Mouse (Mus musculus) midbrain, embryonic 11.5 days (tissue): ENCODE data around the gene Nrap. TPM values are rescaled to one million over a fixed set of nuclear protein-coding genes. Genes with fewer than 3 reads are reported as not detected.
A peak's percentile ranks its signal among the peaks of the same experiment; 100 is the strongest.

Source experiments
- ATAC-seq: fragments of 200-750 bp; cut with Nextera tagmentation; 2 replicates; pipeline ENCODE4 v1.8.0; 2017; ENCODE audit warnings: moderate TSS enrichment, moderate library complexity; ENCODE audit not compliant: low FRiP score
- DNase-seq: peaks from one replicate; pipeline ENCODE4 v3.0.0; 2015; ENCODE audit warnings: low spot score; ENCODE audit errors: missing footprints
- H3K27ac ChIP-seq: fragments of 300-500 bp; sonication (generic); 2 replicates; pipeline ENCODE4 v1.5.1; 2014; ENCODE audit warnings: low read depth, low read length
- H3K27me3 ChIP-seq: fragments of 300-500 bp; sonication (generic); 2 replicates; pipeline ENCODE4 v1.6.1; 2014; ENCODE audit warnings: mild to moderate bottlenecking, low read length, moderate library complexity, mixed read lengths; ENCODE audit not compliant: control insufficient read depth, insufficient read depth
- H3K36me3 ChIP-seq: fragments of 300-500 bp; sonication (generic); 2 replicates; pipeline ENCODE4 v1.6.1; 2014; ENCODE audit warnings: mild to moderate bottlenecking, low read length, moderate library complexity, mixed read lengths; ENCODE audit not compliant: control insufficient read depth, insufficient read depth
- H3K4me1 ChIP-seq: fragments of 300-500 bp; sonication (generic); 2 replicates; pipeline ENCODE4 v1.6.1; 2014; ENCODE audit warnings: low read length; ENCODE audit not compliant: control insufficient read depth, insufficient read depth
- H3K4me2 ChIP-seq: fragments of 300-500 bp; sonication (generic); 2 replicates; pipeline ENCODE4 v1.6.1; 2014; ENCODE audit warnings: mild to moderate bottlenecking, moderate library complexity
- H3K4me3 ChIP-seq: fragments of 300-500 bp; sonication (generic); 2 replicates; pipeline ENCODE4 v1.5.1; 2014; ENCODE audit warnings: low read depth, low read length
- H3K9ac ChIP-seq: fragments of 300-500 bp; sonication (generic); 2 replicates; pipeline ENCODE4 v1.6.1; 2014; ENCODE audit warnings: low read length
- H3K9me3 ChIP-seq: fragments of 300-500 bp; sonication (generic); 2 replicates; pipeline ENCODE4 v1.6.1; 2016; ENCODE audit warnings: low read length; ENCODE audit not compliant: control insufficient read depth
- WGBS: fragments of 180-500 bp; shearing (Covaris S2); extraction: QIAGEN DNeasy Blood & Tissue Kit; methylation state at CpG from one replicate; pipeline ENCODE4 v1.1.7; 2014; 5-methylcytosine and 5-hydroxymethylcytosine counted together
- polyA plus RNA-seq: library from polyadenylated mRNA; unstranded; fragments of >200 nt; fragmentation: Nextera tagmentation; extraction: Ambion mirVana; gene quantifications from 2 replicates; pipeline ENCODE4 v1.2.1, GENCODE M21; 2014

The Nrap gene
- polyA plus RNA-seq, 1 experiment from 2014 or later, result 0.16 TPM

GRCm38 (mm10) chr19:56342006-56342405 lies 47.8 kb downstream of the Nrap start:
- no peak overlapping the region for H3K4me2 ChIP-seq
- H3K36me3 ChIP-seq, result no peaks in the 10 kb centered on the region
- H3K4me3 ChIP-seq, result no peak overlapping the region
- no peaks in the 10 kb centered on the region for H3K9me3 ChIP-seq
- no peak overlapping the region for H3K27ac ChIP-seq
- H3K27me3 ChIP-seq, result no peaks in the 10 kb centered on the region; the same call in 1 of the 2 replicates
- WGBS, result 94% methylated on average over 8 of the region's 8 CpGs
- ATAC-seq (no peak), DNase-seq (no peak)
- H3K4me1 ChIP-seq, result peaks cover 9% of the 10 kb centered on the region
- no peak overlapping the region for H3K9ac ChIP-seq

- H3K27me3 ChIP-seq, result no peaks in the 10 kb centered on the region
- H3K4me1 ChIP-seq, result no peaks in the 10 kb centered on the region
- H3K9me3 ChIP-seq, result no peaks in the 10 kb centered on the region
- WGBS, result 84% methylated on average over 12 of the region's 12 CpGs
- H3K4me2 ChIP-seq, result no peak overlapping the region
- DNase-seq (no peak), ATAC-seq (no peak)
- no peak overlapping the region for H3K4me3 ChIP-seq
- H3K36me3 ChIP-seq, result no peaks in the 10 kb centered on the region
- no peak overlapping the region for H3K9ac ChIP-seq
- no peak overlapping the region for H3K27ac ChIP-seq
Observed at GRCm38 (mm10) chr19:56336826-56337225, 53.0 kb downstream of the Nrap start.

GRCm38 (mm10) chr19:56336321-56336720 lies 53.5 kb downstream of the Nrap start:
- no peaks in the 10 kb centered on the region for H3K9me3 ChIP-seq
- H3K4me3 ChIP-seq, result no peak overlapping the region
- no peaks in the 10 kb centered on the region for H3K27me3 ChIP-seq
- no peak overlapping the region for H3K27ac ChIP-seq
- WGBS, result 93% methylated on average over 17 of the region's 17 CpGs
- ATAC-seq (no peak), DNase-seq (no peak)
- no peak overlapping the region for H3K9ac ChIP-seq
- H3K4me2 ChIP-seq, result no peak overlapping the region
- no peaks in the 10 kb centered on the region for H3K4me1 ChIP-seq
- no peaks in the 10 kb centered on the region for H3K36me3 ChIP-seq

- no peaks in the 10 kb centered on the region for H3K36me3 ChIP-seq
- 0 out of 2 replicates have a peak, but pooled peaks have one; percentile 24 for ATAC-seq
- no peak overlapping the region for H3K4me2 ChIP-seq
- no peak overlapping the region for H3K4me3 ChIP-seq
- no peak for DNase-seq
- H3K27me3 ChIP-seq, result no peaks in the 10 kb centered on the region
- peaks cover 4% of the 10 kb centered on the region; the same call in 1 of the 2 replicates for H3K4me1 ChIP-seq
- 66% methylated on average over 21 of the region's 21 CpGs for WGBS
- H3K9me3 ChIP-seq, result no peaks in the 10 kb centered on the region
- H3K27ac ChIP-seq, result no peak overlapping the region
- H3K9ac ChIP-seq, result no peak overlapping the region
Observed at GRCm38 (mm10) chr19:56326243-56326855, 63.5 kb downstream of the Nrap start.

- no peak for ATAC-seq
- Histone ChIP-seq H3K27ac (no peak overlapping the region), H3K4me2 (no peak overlapping the region)
Observed at GRCm38 (mm10) chr19:56325676-56326075, 64.2 kb downstream of the Nrap start.

GRCm38 (mm10) chr19:56321303-56321920 lies 68.4 kb downstream of the Nrap start:
- Histone ChIP-seq H3K4me2 (no peak overlapping the region), H3K4me1 (peaks cover 13% of the 10 kb centered on the region), H3K9me3 (no peaks in the 10 kb centered on the region), H3K9ac (no peak overlapping the region), H3K27ac (no peak overlapping the region), H3K27me3 (no peaks in the 10 kb centered on the region), H3K4me3 (no peak overlapping the region), H3K36me3 (no peaks in the 10 kb centered on the region)
- ATAC-seq (no peak), DNase-seq (no peak)
- 86% methylated on average over 12 of the region's 12 CpGs for WGBS

More at GRCm38 (mm10) chr19:56325676-56326075, 64.2 kb downstream of the Nrap start:
- Histone ChIP-seq H3K36me3 (no peaks in the 10 kb centered on the region), H3K9me3 (no peaks in the 10 kb centered on the region), H3K27me3 (no peaks in the 10 kb centered on the region), H3K4me3 (no peak overlapping the region), H3K9ac (no peak overlapping the region), H3K4me1 (peaks cover 7% of the 10 kb centered on the region)
- WGBS, result 65% methylated on average over 10 of the region's 10 CpGs
- DNase-seq, result no peak

GRCm38 (mm10) chr19:56320186-56320860 lies 69.5 kb downstream of the Nrap start:
- H3K9ac ChIP-seq, result peak overlapping the region; percentile 25; the same call in 1 of the 2 replicates
- H3K9me3 ChIP-seq, result no peaks in the 10 kb centered on the region
- H3K4me2 ChIP-seq, result peak overlapping the region; percentile 9; the same call in 1 of the 2 replicates
- 29% methylated on average over 26 of the region's 26 CpGs for WGBS
- no peaks in the 10 kb centered on the region for H3K36me3 ChIP-seq
- H3K27ac ChIP-seq, result no peak overlapping the region
- peaks cover 10% of the 10 kb centered on the region for H3K4me1 ChIP-seq
- DNase-seq (peak; percentile 90), ATAC-seq (0 out of 2 replicates have a peak, but pooled peaks have one; percentile 16)
- H3K27me3 ChIP-seq, result no peaks in the 10 kb centered on the region
- H3K4me3 ChIP-seq, result no peak overlapping the region

GRCm38 (mm10) chr19:56319629-56320028 lies 70.2 kb downstream of the Nrap start:
- Histone ChIP-seq H3K36me3 (no peaks in the 10 kb centered on the region), H3K27me3 (no peaks in the 10 kb centered on the region), H3K27ac (no peak overlapping the region), H3K9me3 (no peaks in the 10 kb centered on the region), H3K4me2 (no peak overlapping the region), H3K9ac (no peak overlapping the region), H3K4me3 (no peak overlapping the region), H3K4me1 (peaks cover 10% of the 10 kb centered on the region)
- WGBS, result 89% methylated on average over 6 of the region's 6 CpGs
- ATAC-seq, result no peak
- DNase-seq, result no peak

- H3K9me3 ChIP-seq, result no peaks in the 10 kb centered on the region
- no peak for DNase-seq
- no peak overlapping the region for H3K9ac ChIP-seq
- no peak overlapping the region for H3K27ac ChIP-seq
- ATAC-seq, result no peak
- peaks cover 10% of the 10 kb centered on the region for H3K4me1 ChIP-seq
- no peaks in the 10 kb centered on the region for H3K36me3 ChIP-seq
- no peak overlapping the region for H3K4me2 ChIP-seq
- H3K27me3 ChIP-seq, result no peaks in the 10 kb centered on the region
- WGBS, result 92% methylated on average over 7 of the region's 7 CpGs
- no peak overlapping the region for H3K4me3 ChIP-seq
Observed at GRCm38 (mm10) chr19:56319219-56319618, 70.6 kb downstream of the Nrap start.
